Mouse (Mus musculus): ENCODE measurements at regions not wholly inside any gene's neighbourhood (a gene's known extent, or its start where the extent isn't known, plus 50 kb on each side); places are given as distances from the start of the nearest gene placed in this dataset.

GRCm38 (mm10) chr16:29771320-29771719 lies 192.2 kb downstream of the Opa1 start:
- TF ChIP-seq CTCF (conservative IDR thresholded peaks at IDR 0.05; ENCODE audit: insufficient read depth, insufficient read length, low read depth, low read length) (no peak), POLR2A (IDR thresholded peaks at IDR 0.05; ENCODE audit: low read depth, low read length) (no peak)

Measured in kidney, adult 2 months (tissue).